Mouse (Mus musculus) myocyte (in vitro differentiated cells): ENCODE results near the gene Cdc7.

Source experiments
- CEBPB ChIP-seq: IDR thresholded peaks from 2 replicates; pipeline ENCODE4 v1.6.1; 2011; ENCODE audit warnings: mild to moderate bottlenecking, moderate library complexity; ENCODE audit not compliant: poor library complexity, insufficient read depth, severe bottlenecking
- E2F4 ChIP-seq: IDR thresholded peaks from one replicate; pipeline ENCODE4 v1.6.1; 2011; ENCODE audit warnings: mild to moderate bottlenecking, control low read depth, moderate library complexity; ENCODE audit not compliant: insufficient read depth
- MYOD1 ChIP-seq, 3 experiments: IDR thresholded peaks; one replicate each; pipeline ENCODE4 v1.6.1; 2011; ENCODE audit warnings: control low read depth in 2 of 3, low read depth in 2 of 3, mild to moderate bottlenecking in 2 of 3, moderate library complexity in 1 of 3; ENCODE audit not compliant: insufficient read length in 2 of 3, control insufficient read depth in 1 of 3
- POLR2A ChIP-seq: IDR thresholded peaks from one replicate; pipeline ENCODE4 v1.6.1; 2011; ENCODE audit warnings: low read depth, mild to moderate bottlenecking, control low read depth, moderate library complexity; ENCODE audit not compliant: insufficient read length

- no peak for TF ChIP-seq POLR2A
- TF ChIP-seq MYOD1 (IDR thresholded peaks at IDR 0.05; ENCODE audit: control insufficient read depth in 1 of 3, insufficient read length in 2 of 3, low read depth in 2 of 3), result no peak
- no peak for TF ChIP-seq CEBPB
- TF ChIP-seq E2F4, result no peak
These were observed 15.4 kb upstream of the Cdc7 start for GRCm38 (mm10) chr5:106948683-106949082.
